Mouse (Mus musculus) myocyte (in vitro differentiated cells): ENCODE measurements at regions not wholly inside any gene's neighbourhood (a gene's known extent, or its start where the extent isn't known, plus 50 kb on each side); places are given as distances from the start of the nearest gene placed in this dataset.

Source experiments
- H3K27me3 ChIP-seq: one replicate; pipeline ENCODE4 v1.6.1; 2011; ENCODE audit not compliant: control insufficient read depth, insufficient read depth, insufficient read length
- H3K36me3 ChIP-seq: one replicate; pipeline ENCODE4 v1.6.1; 2011; ENCODE audit not compliant: control insufficient read depth, insufficient read depth
- H3K4me2 ChIP-seq: one replicate; pipeline ENCODE4 v1.6.1; 2011; ENCODE audit warnings: low read depth, control low read depth
- H3K4me3 ChIP-seq: one replicate; pipeline ENCODE4 v1.5.1; 2011; ENCODE audit warnings: mild to moderate bottlenecking, control low read depth, moderate library complexity
- H3K79me2 ChIP-seq: one replicate; pipeline ENCODE4 v1.6.1; 2011; ENCODE audit not compliant: control insufficient read depth, insufficient read depth
- H3ac ChIP-seq: one replicate; pipeline ENCODE4 v1.6.1; 2011; ENCODE audit not compliant: control insufficient read depth, insufficient read length
- CEBPB ChIP-seq: IDR thresholded peaks from 2 replicates; pipeline ENCODE4 v1.6.1; 2011; ENCODE audit warnings: mild to moderate bottlenecking, moderate library complexity; ENCODE audit not compliant: poor library complexity, insufficient read depth, severe bottlenecking
- E2F4 ChIP-seq: IDR thresholded peaks from one replicate; pipeline ENCODE4 v1.6.1; 2011; ENCODE audit warnings: mild to moderate bottlenecking, control low read depth, moderate library complexity; ENCODE audit not compliant: insufficient read depth
- MAX ChIP-seq: IDR thresholded peaks from one replicate; pipeline ENCODE4 v1.6.1; 2011; ENCODE audit warnings: low read depth, mild to moderate bottlenecking, control low read depth
- MYOD1 ChIP-seq, 3 experiments: IDR thresholded peaks; one replicate each; pipeline ENCODE4 v1.6.1; 2011; ENCODE audit warnings: control low read depth in 2 of 3, low read depth in 2 of 3, mild to moderate bottlenecking in 2 of 3, moderate library complexity in 1 of 3; ENCODE audit not compliant: insufficient read length in 2 of 3, control insufficient read depth in 1 of 3
- MYOG ChIP-seq, 3 experiments: IDR thresholded peaks; one replicate each; pipeline ENCODE4 v1.6.1; 2011; ENCODE audit warnings: control low read depth in 2 of 3, low read depth in 2 of 3, mild to moderate bottlenecking in 2 of 3; ENCODE audit not compliant: insufficient read length in 2 of 3, control insufficient read depth in 1 of 3, insufficient read depth in 1 of 3
- POLR2A ChIP-seq: IDR thresholded peaks from one replicate; pipeline ENCODE4 v1.6.1; 2011; ENCODE audit warnings: low read depth, mild to moderate bottlenecking, control low read depth, moderate library complexity; ENCODE audit not compliant: insufficient read length
- POLR2AphosphoS2 ChIP-seq: IDR thresholded peaks from one replicate; pipeline ENCODE4 v1.6.1; 2011; ENCODE audit warnings: low read depth, control low read depth; ENCODE audit not compliant: insufficient read length
- REST ChIP-seq: IDR thresholded peaks from one replicate; pipeline ENCODE4 v1.6.1; 2011; ENCODE audit warnings: mild to moderate bottlenecking, control low read depth, moderate library complexity; ENCODE audit not compliant: insufficient read depth, insufficient read length
- SRF ChIP-seq: IDR thresholded peaks from one replicate; pipeline ENCODE4 v1.6.1; 2011; ENCODE audit warnings: low read depth; ENCODE audit not compliant: control insufficient read depth, insufficient read length
- TCF12 ChIP-seq: IDR thresholded peaks from one replicate; pipeline ENCODE4 v1.6.1; 2011; ENCODE audit warnings: mild to moderate bottlenecking, control low read depth; ENCODE audit not compliant: poor library complexity, insufficient read depth, severe bottlenecking
- TCF3 ChIP-seq: IDR thresholded peaks from one replicate; pipeline ENCODE4 v1.6.1; 2011; ENCODE audit warnings: low read depth, control low read depth; ENCODE audit not compliant: insufficient read length
- USF1 ChIP-seq: IDR thresholded peaks from one replicate; pipeline ENCODE4 v1.6.1; 2011; ENCODE audit warnings: low read depth, mild to moderate bottlenecking, control low read depth, moderate library complexity

DNA sequence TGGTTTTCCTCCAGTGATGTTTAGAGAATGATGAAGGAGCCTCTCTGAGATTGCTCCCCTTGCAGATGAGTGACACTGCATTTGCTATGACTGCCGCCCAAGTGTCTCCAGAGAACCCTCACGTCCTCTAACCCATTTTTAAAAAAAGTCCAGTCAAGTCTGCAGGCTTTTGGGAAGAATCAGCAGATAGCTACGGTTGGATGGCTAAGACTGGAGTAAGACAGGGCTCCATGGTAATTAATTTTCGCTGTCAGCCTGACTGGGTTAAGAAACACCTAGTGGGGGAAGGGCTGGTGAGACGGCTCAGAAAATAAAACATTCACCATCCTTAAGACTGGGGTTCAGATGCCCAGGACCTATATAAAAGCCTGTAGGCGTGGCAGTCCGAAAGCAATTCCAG lies 85.9 kb upstream of the Dlg1 start:
- Histone ChIP-seq H3K36me3 (no peaks in the 10 kb centered on the region), H3K4me3 (no peak overlapping the region), H3K27me3 (no peaks in the 10 kb centered on the region), H3K79me2 (no peaks in the 10 kb centered on the region), H3ac (no peak overlapping the region), H3K4me2 (no peak overlapping the region)
- TF ChIP-seq MYOG (IDR thresholded peaks at IDR 0.05; ENCODE audit: control insufficient read depth in 1 of 3, insufficient read depth in 1 of 3, insufficient read length in 2 of 3, low read depth in 2 of 3), result no peak
- TF ChIP-seq MYOD1 (IDR thresholded peaks at IDR 0.05; ENCODE audit: control insufficient read depth in 1 of 3, insufficient read length in 2 of 3, low read depth in 2 of 3), result no peak
- TF ChIP-seq SRF, result no peak
- TF ChIP-seq POLR2AphosphoS2, result no peak
- no peak for TF ChIP-seq CEBPB
- no peak for TF ChIP-seq TCF12
- TF ChIP-seq USF1, result no peak
- TF ChIP-seq POLR2A, result no peak
- no peak for TF ChIP-seq E2F4
- TF ChIP-seq TCF3, result no peak
- TF ChIP-seq MAX, result no peak
- no peak for TF ChIP-seq REST

DNA sequence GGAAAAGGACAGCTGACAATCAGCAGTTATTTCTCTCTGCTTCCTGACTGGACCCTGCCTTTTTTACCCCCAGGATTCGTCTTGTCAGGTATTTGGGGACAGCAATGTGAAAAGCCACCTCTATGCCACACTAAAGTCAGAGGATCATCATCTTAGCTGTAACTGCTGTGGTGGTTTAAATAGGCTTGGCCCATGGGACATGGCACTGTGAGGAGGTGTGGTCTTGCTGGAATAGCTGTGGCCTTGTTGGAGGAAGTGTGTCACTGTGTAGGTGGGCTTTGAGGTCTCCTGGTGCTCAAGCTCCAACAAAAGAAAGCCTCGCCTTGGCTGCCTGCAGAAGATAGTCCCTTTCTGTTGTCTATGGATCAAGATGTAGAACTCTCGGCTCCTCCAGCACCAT lies 83.9 kb upstream of the Dlg1 start:
- TF ChIP-seq MYOD1 (IDR thresholded peaks at IDR 0.05; ENCODE audit: control insufficient read depth in 1 of 3, insufficient read length in 2 of 3, low read depth in 2 of 3) (no peak), POLR2A (no peak), TCF3 (no peak), USF1 (no peak), MAX (no peak), POLR2AphosphoS2 (no peak), REST (no peak), CEBPB (no peak), MYOG (IDR thresholded peaks at IDR 0.05; ENCODE audit: control insufficient read depth in 1 of 3, insufficient read depth in 1 of 3, insufficient read length in 2 of 3, low read depth in 2 of 3) (no peak), SRF (no peak), TCF12 (no peak), E2F4 (no peak)
- Histone ChIP-seq H3ac (no peak overlapping the region), H3K4me3 (no peak overlapping the region), H3K79me2 (no peaks in the 10 kb centered on the region), H3K36me3 (no peaks in the 10 kb centered on the region), H3K4me2 (no peak overlapping the region), H3K27me3 (no peaks in the 10 kb centered on the region)

DNA sequence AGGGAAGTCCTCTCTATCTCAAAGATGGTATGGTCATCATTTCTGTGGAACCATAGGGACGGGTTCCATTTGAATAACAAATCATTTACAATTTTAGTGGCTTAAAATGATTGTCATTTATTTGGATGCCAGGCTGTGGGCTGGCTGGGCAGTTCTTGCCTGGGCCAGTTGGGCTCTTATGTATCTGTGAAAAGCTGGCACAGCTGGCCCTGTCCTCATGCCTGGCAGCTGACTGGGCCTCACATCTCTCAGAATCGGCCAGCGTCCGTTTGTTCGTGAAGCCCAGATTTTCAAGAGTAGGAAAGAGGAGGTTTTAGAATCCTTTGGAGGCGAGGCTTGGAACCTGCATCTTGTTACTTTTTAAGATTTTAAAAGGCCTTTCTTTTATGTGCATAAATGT lies 82.5 kb upstream of the Dlg1 start:
- H3K4me3 ChIP-seq, result no peak overlapping the region
- no peak overlapping the region for H3K4me2 ChIP-seq
- TF ChIP-seq TCF3, result no peak
- TF ChIP-seq CEBPB, result no peak
- TF ChIP-seq REST, result no peak
- TF ChIP-seq MYOG (IDR thresholded peaks at IDR 0.05; ENCODE audit: control insufficient read depth in 1 of 3, insufficient read depth in 1 of 3, insufficient read length in 2 of 3, low read depth in 2 of 3), result no peak
- no peak for TF ChIP-seq SRF
- TF ChIP-seq POLR2A, result no peak
- TF ChIP-seq TCF12, result no peak
- no peak for TF ChIP-seq E2F4
- TF ChIP-seq MYOD1 (IDR thresholded peaks at IDR 0.05; ENCODE audit: control insufficient read depth in 1 of 3, insufficient read length in 2 of 3, low read depth in 2 of 3), result no peak
- H3K79me2 ChIP-seq, result no peaks in the 10 kb centered on the region
- no peak overlapping the region for H3ac ChIP-seq
- no peaks in the 10 kb centered on the region for H3K36me3 ChIP-seq
- no peaks in the 10 kb centered on the region for H3K27me3 ChIP-seq

DNA sequence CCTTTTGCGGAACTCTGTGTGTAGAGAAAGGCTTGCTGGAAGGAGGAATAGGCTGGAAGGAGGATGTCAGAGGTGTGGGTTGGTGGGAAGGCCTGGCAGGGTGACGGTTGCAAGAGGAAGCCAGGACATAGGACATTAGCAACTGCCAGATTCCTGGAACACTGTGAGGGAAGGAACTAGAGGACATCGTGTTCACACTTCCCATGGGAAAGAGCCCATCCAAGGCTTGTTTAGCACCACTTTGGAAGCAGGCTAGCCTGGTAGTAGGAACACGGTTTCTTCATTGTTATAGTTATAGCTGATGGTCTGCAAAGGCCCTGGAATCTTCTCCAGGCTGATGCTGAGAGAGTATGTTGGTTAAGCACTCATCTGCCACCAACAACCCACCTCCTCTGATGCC lies 80.4 kb upstream of the Dlg1 start:
- H3K36me3 ChIP-seq, result no peaks in the 10 kb centered on the region
- H3K27me3 ChIP-seq, result no peaks in the 10 kb centered on the region
- TF ChIP-seq USF1 (no peak), TCF12 (no peak), POLR2A (no peak), CEBPB (no peak), TCF3 (no peak), POLR2AphosphoS2 (no peak), REST (no peak), SRF (no peak), MAX (no peak), MYOD1 (IDR thresholded peaks at IDR 0.05; ENCODE audit: control insufficient read depth in 1 of 3, insufficient read length in 2 of 3, low read depth in 2 of 3) (no peak), MYOG (IDR thresholded peaks at IDR 0.05; ENCODE audit: control insufficient read depth in 1 of 3, insufficient read depth in 1 of 3, insufficient read length in 2 of 3, low read depth in 2 of 3) (no peak), E2F4 (no peak)
- no peaks in the 10 kb centered on the region for H3K79me2 ChIP-seq
- no peak overlapping the region for H3K4me3 ChIP-seq
- no peak overlapping the region for H3ac ChIP-seq
- no peak overlapping the region for H3K4me2 ChIP-seq

DNA sequence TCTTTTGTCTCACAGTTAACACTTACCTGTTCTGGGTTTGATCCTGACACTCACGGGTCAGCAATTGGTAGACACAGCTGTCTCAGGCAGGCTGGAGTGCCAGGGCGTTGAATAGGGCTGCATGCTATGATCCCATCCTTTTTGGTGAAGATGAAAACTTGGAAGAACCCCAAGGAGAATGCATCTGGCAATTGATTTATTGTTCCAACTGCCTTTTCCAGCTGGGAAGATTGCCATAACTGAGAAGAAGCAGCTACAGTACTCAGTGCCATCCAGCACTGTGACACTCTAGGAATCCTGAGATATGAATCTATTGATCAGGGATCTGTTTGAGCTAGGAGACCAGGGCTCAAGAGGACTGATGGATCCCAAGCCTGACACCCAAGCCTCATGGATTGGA lies 79.6 kb upstream of the Dlg1 start:
- no peaks in the 10 kb centered on the region for H3K79me2 ChIP-seq
- H3K36me3 ChIP-seq, result no peaks in the 10 kb centered on the region
- no peak overlapping the region for H3K4me3 ChIP-seq
- no peak overlapping the region for H3ac ChIP-seq
- no peak overlapping the region for H3K4me2 ChIP-seq
- H3K27me3 ChIP-seq, result no peaks in the 10 kb centered on the region
- no peak for TF ChIP-seq CEBPB
- TF ChIP-seq MAX, result no peak
- no peak for TF ChIP-seq E2F4
- no peak for TF ChIP-seq TCF3
- no peak for TF ChIP-seq POLR2A
- TF ChIP-seq SRF, result no peak
- TF ChIP-seq POLR2AphosphoS2, result no peak
- TF ChIP-seq MYOD1 (IDR thresholded peaks at IDR 0.05; ENCODE audit: control insufficient read depth in 1 of 3, insufficient read length in 2 of 3, low read depth in 2 of 3), result no peak
- TF ChIP-seq REST, result no peak
- TF ChIP-seq MYOG (IDR thresholded peaks at IDR 0.05; ENCODE audit: control insufficient read depth in 1 of 3, insufficient read depth in 1 of 3, insufficient read length in 2 of 3, low read depth in 2 of 3), result no peak
- no peak for TF ChIP-seq TCF12
- no peak for TF ChIP-seq USF1
